Mouse (Mus musculus) MEL (cell line): ENCODE results near the gene Ntng1. TPM values are rescaled to one million over a fixed set of nuclear protein-coding genes. Genes with fewer than 3 reads are reported as not detected.

Experiments
- DNase-seq: peaks from one replicate; pipeline ENCODE4 v3.0.0; 2011; ENCODE audit warnings: low read depth, low spot score
- H3K27ac ChIP-seq: 2 replicates; pipeline ENCODE4 v1.5.1; 2012; ENCODE audit warnings: low read depth, mild to moderate bottlenecking, control low read depth, low read length, moderate library complexity; ENCODE audit not compliant: control insufficient read depth
- H3K27me3 ChIP-seq, 2 experiments: fragments of 150-350 bp in 1 of 2; sonication (generic) in 1 of 2; 2 replicates each; pipeline ENCODE4 v1.6.1; 2012; ENCODE audit warnings: low read length in 2 of 2, mild to moderate bottlenecking in 2 of 2, improper control_type of control experiment in 1 of 2, moderate library complexity in 1 of 2; ENCODE audit not compliant: insufficient read depth in 2 of 2, control insufficient read depth in 1 of 2
- H3K36me3 ChIP-seq, 2 experiments: 2 replicates each; pipeline ENCODE4 v1.6.1; 2012 to 2014; ENCODE audit warnings: low read length in 2 of 2, improper control_type of control experiment in 1 of 2, inconsistent platforms in 1 of 2, mild to moderate bottlenecking in 1 of 2; ENCODE audit not compliant: insufficient read depth in 2 of 2, control insufficient read depth in 1 of 2
- H3K4me1 ChIP-seq, 2 experiments: fragments of 150-350 bp in 1 of 2; sonication (generic) in 1 of 2; 2 replicates each; pipeline ENCODE4 v1.6.1; 2012; ENCODE audit warnings: low read length in 2 of 2, improper control_type of control experiment in 1 of 2, mild to moderate bottlenecking in 1 of 2; ENCODE audit not compliant: insufficient read depth in 2 of 2, control insufficient read depth in 1 of 2
- H3K4me3 ChIP-seq, 2 experiments: fragments of 150-350 bp in 1 of 2; sonication (generic) in 1 of 2; 2 replicates each; pipeline ENCODE4 v1.5.1; 2012; ENCODE audit warnings: low read depth in 2 of 2, low read length in 2 of 2, mild to moderate bottlenecking in 2 of 2, moderate library complexity in 2 of 2, control low read depth in 1 of 2, improper control_type of control experiment in 1 of 2; ENCODE audit not compliant: control insufficient read depth in 1 of 2, insufficient read depth in 1 of 2
- H3K79me2 ChIP-seq: 2 replicates; pipeline ENCODE4 v1.6.1; 2012; ENCODE audit warnings: mild to moderate bottlenecking, low read length, moderate library complexity; ENCODE audit not compliant: control insufficient read depth, poor library complexity, insufficient read depth
- H3K9ac ChIP-seq: 2 replicates; pipeline ENCODE4 v1.6.1; 2012; ENCODE audit warnings: low read depth, mild to moderate bottlenecking, control low read depth, low read length, moderate library complexity; ENCODE audit not compliant: control insufficient read depth, poor library complexity, severe bottlenecking
- H3K9me3 ChIP-seq: fragments of 150-350 bp; sonication (generic); replicated peaks from 2 replicates; pipeline ENCODE4 v1.6.1; 2012; ENCODE audit warnings: mild to moderate bottlenecking, low read length, improper control_type of control experiment, moderate library complexity; ENCODE audit not compliant: insufficient read depth
- ELF1 ChIP-seq: IDR thresholded peaks from 2 replicates; pipeline ENCODE4 v1.6.1; 2014; ENCODE audit warnings: low read depth, mild to moderate bottlenecking, inconsistent platforms, low read length, improper control_type of control experiment, moderate library complexity
- EP300 ChIP-seq, 2 experiments: IDR thresholded peaks; 2 replicates each; pipeline ENCODE4 v1.6.1; 2011; ENCODE audit warnings: improper control_type of control experiment in 2 of 2, low read length in 2 of 2, low read depth in 1 of 2, mild to moderate bottlenecking in 1 of 2
- ETS1 ChIP-seq: IDR thresholded peaks from 2 replicates; pipeline ENCODE4 v1.6.1; 2012; ENCODE audit warnings: low read depth, mild to moderate bottlenecking, inconsistent platforms, low read length, improper control_type of control experiment, moderate library complexity
- GABPA ChIP-seq: IDR thresholded peaks from 2 replicates; pipeline ENCODE4 v1.6.1; 2012; ENCODE audit warnings: low read depth, mild to moderate bottlenecking, inconsistent platforms, low read length, improper control_type of control experiment, moderate library complexity
- GATA1 ChIP-seq: IDR thresholded peaks from 2 replicates; pipeline ENCODE4 v1.6.1; 2011; ENCODE audit warnings: low read depth, low read length, improper control_type of control experiment
- HCFC1 ChIP-seq: IDR thresholded peaks from 2 replicates; pipeline ENCODE4 v1.6.1; 2012; ENCODE audit warnings: low read depth, mild to moderate bottlenecking, inconsistent platforms, low read length, improper control_type of control experiment, moderate library complexity
- JUND ChIP-seq: IDR thresholded peaks from 2 replicates; pipeline ENCODE4 v1.6.1; 2011; ENCODE audit warnings: low read depth, mild to moderate bottlenecking, improper control_type of control experiment, low read length
- MAFK ChIP-seq: IDR thresholded peaks from 2 replicates; pipeline ENCODE4 v1.6.1; 2011; ENCODE audit warnings: low read depth, mild to moderate bottlenecking, low read length, improper control_type of control experiment, borderline replicate concordance
- MAZ ChIP-seq: IDR thresholded peaks from 2 replicates; pipeline ENCODE4 v1.6.1; 2012; ENCODE audit warnings: low read depth, mild to moderate bottlenecking, inconsistent platforms, low read length, improper control_type of control experiment
- MEF2A ChIP-seq: IDR thresholded peaks from 2 replicates; pipeline ENCODE4 v1.6.1; 2014; ENCODE audit warnings: low read depth, mild to moderate bottlenecking, inconsistent platforms, low read length, improper control_type of control experiment; ENCODE audit not compliant: poor library complexity, insufficient replicate concordance, severe bottlenecking; ENCODE audit errors: extremely low read depth
- MXI1 ChIP-seq: IDR thresholded peaks from 2 replicates; pipeline ENCODE4 v1.6.1; 2011; ENCODE audit warnings: mild to moderate bottlenecking, low read depth, low read length, improper control_type of control experiment
- MYB ChIP-seq: IDR thresholded peaks from 2 replicates; pipeline ENCODE4 v1.6.1; 2011; ENCODE audit warnings: mild to moderate bottlenecking, low read depth, low read length, improper control_type of control experiment
- NELFE ChIP-seq: IDR thresholded peaks from 2 replicates; pipeline ENCODE4 v1.6.1; 2011; ENCODE audit warnings: low read depth, low read length, improper control_type of control experiment
- POLR2A ChIP-seq, 2 experiments: IDR thresholded peaks; 2 replicates each; pipeline ENCODE4 v1.6.1; 2011 to 2012; ENCODE audit warnings: low read length in 2 of 2, mild to moderate bottlenecking in 2 of 2, control low read depth in 1 of 2, improper control_type of control experiment in 1 of 2, low read depth in 1 of 2, moderate library complexity in 1 of 2; ENCODE audit not compliant: control insufficient read depth in 1 of 2, insufficient read depth in 1 of 2, poor library complexity in 1 of 2
- POLR2AphosphoS5 ChIP-seq: IDR thresholded peaks from 2 replicates; pipeline ENCODE4 v1.6.1; 2012; ENCODE audit warnings: low read depth, borderline replicate concordance, mild to moderate bottlenecking, inconsistent platforms, low read length, moderate library complexity, mixed read lengths
- RAD21 ChIP-seq: IDR thresholded peaks from 2 replicates; pipeline ENCODE4 v1.6.1; 2011; ENCODE audit warnings: mild to moderate bottlenecking, low read depth, low read length, improper control_type of control experiment
- SMC3 ChIP-seq: IDR thresholded peaks from 2 replicates; pipeline ENCODE4 v1.6.1; 2011; ENCODE audit warnings: low read depth, low read length, improper control_type of control experiment
- TAL1 ChIP-seq: IDR thresholded peaks from 2 replicates; pipeline ENCODE4 v1.6.1; 2012; ENCODE audit warnings: mild to moderate bottlenecking, inconsistent platforms, low read length, moderate library complexity, mixed read lengths
- TBP ChIP-seq: IDR thresholded peaks from 2 replicates; pipeline ENCODE4 v1.8.0; 2011; ENCODE audit warnings: low read depth, low read length, improper control_type of control experiment
- TCF12 ChIP-seq: IDR thresholded peaks from 2 replicates; pipeline ENCODE4 v1.6.1; 2014; ENCODE audit warnings: low read depth, mild to moderate bottlenecking, inconsistent platforms, low read length, improper control_type of control experiment, moderate library complexity
- UBTF ChIP-seq: IDR thresholded peaks from 2 replicates; pipeline ENCODE4 v1.6.1; 2012; ENCODE audit warnings: low read depth, mild to moderate bottlenecking, inconsistent platforms, low read length, improper control_type of control experiment, moderate library complexity, borderline replicate concordance; ENCODE audit not compliant: insufficient read depth
- USF1 ChIP-seq: IDR thresholded peaks from 2 replicates; pipeline ENCODE4 v1.6.1; 2014; ENCODE audit warnings: low read depth, mild to moderate bottlenecking, inconsistent platforms, low read length, improper control_type of control experiment, moderate library complexity
- ZC3H11A ChIP-seq: IDR thresholded peaks from 2 replicates; pipeline ENCODE4 v1.6.1; 2012; ENCODE audit warnings: low read depth, mild to moderate bottlenecking, inconsistent platforms, low read length, improper control_type of control experiment
- ZKSCAN1 ChIP-seq: IDR thresholded peaks from 2 replicates; pipeline ENCODE4 v1.6.1; 2012; ENCODE audit warnings: low read depth, mild to moderate bottlenecking, inconsistent platforms, low read length, improper control_type of control experiment, moderate library complexity
- polyA plus RNA-seq, 2 experiments: library from polyadenylated mRNA; stranded (reverse) in 1 of 2; unstranded in 1 of 2; fragments of >175 nt in 1 of 2; fragments of >200 nt in 1 of 2; gene quantifications; 2 replicates each; pipeline versions ENCODE4 v1.2.1 to v1.2.4; 2012; ENCODE audit warnings: low replicate concordance in 2 of 2, low read depth in 1 of 2; ENCODE audit not compliant: insufficient read length in 2 of 2, insufficient read depth in 1 of 2, missing spikeins in 1 of 2
- total RNA-seq: library from RNA; depleted of rRNA; stranded (reverse); fragments of 300-350 nt; gene quantifications from 2 replicates; pipeline ENCODE4 v1.2.3, GENCODE M21; 2012

Ntng1 gene
- total and polyA plus RNA-seq, 3 experiments: not detected

- H3K9ac ChIP-seq: no peak overlapping the region
- no peaks in the 10 kb centered on the region for H3K9me3 ChIP-seq
- no peak overlapping the region for H3K4me3 ChIP-seq
- TF ChIP-seq ELF1 (no peak), SMC3 (no peak), TAL1 (no peak), TCF12 (no peak)
- TF ChIP-seq, all 39 proteins: peak for 0
- H3K27ac ChIP-seq: no peak overlapping the region
- no peaks in the 10 kb centered on the region for H3K27me3 ChIP-seq
- no peaks in the 10 kb centered on the region for H3K79me2 ChIP-seq
- H3K36me3 ChIP-seq: no peaks in the 10 kb centered on the region
- H3K4me1 ChIP-seq: no peaks in the 10 kb centered on the region
- no peak for DNase-seq
These were observed 148.7 kb downstream of the Ntng1 start for GRCm38 (mm10) chr3:109994978-109995662.

- no peaks in the 10 kb centered on the region for H3K27me3 ChIP-seq
These were observed 159.7 kb downstream of the Ntng1 start for GRCm38 (mm10) chr3:109984086-109984485.

GRCm38 (mm10) chr3:109977614-109978013 lies 166.2 kb downstream of the Ntng1 start:
- no peak for DNase-seq
- no peak overlapping the region for H3K9ac ChIP-seq
- no peak overlapping the region for H3K4me3 ChIP-seq
- no peaks in the 10 kb centered on the region for H3K36me3 ChIP-seq
- no peaks in the 10 kb centered on the region for H3K79me2 ChIP-seq
- H3K27me3 ChIP-seq: no peaks in the 10 kb centered on the region
- H3K27ac ChIP-seq: no peak overlapping the region
- no peaks in the 10 kb centered on the region for H3K9me3 ChIP-seq
- H3K4me1 ChIP-seq: no peaks in the 10 kb centered on the region
- no peak for TF ChIP-seq ZKSCAN1
- no peak for TF ChIP-seq TBP
- no peak for TF ChIP-seq SMC3
- no peak for TF ChIP-seq EP300 (IDR thresholded peaks at IDR 0.05; ENCODE audit: low read depth in 1 of 2, low read length in 2 of 2)
- no peak for TF ChIP-seq GABPA
- TF ChIP-seq ETS1: no peak
- TF ChIP-seq TAL1: no peak
- TF ChIP-seq HCFC1: no peak
- no peak for TF ChIP-seq JUND
- TF ChIP-seq UBTF: no peak
- TF ChIP-seq USF1: no peak
- no peak for TF ChIP-seq MAZ
- no peak for TF ChIP-seq MEF2A

More at GRCm38 (mm10) chr3:109984086-109984485, 159.7 kb downstream of the Ntng1 start:
- Histone ChIP-seq H3K9me3 (no peaks in the 10 kb centered on the region), H3K4me3 (no peak overlapping the region), H3K36me3 (no peaks in the 10 kb centered on the region), H3K27ac (no peak overlapping the region), H3K4me1 (no peaks in the 10 kb centered on the region)
- no peak for DNase-seq
- TF ChIP-seq POLR2A (IDR thresholded peaks at IDR 0.05; ENCODE audit: control insufficient read depth in 1 of 2, insufficient read depth in 1 of 2, low read depth in 1 of 2, low read length in 2 of 2, poor library complexity in 1 of 2): no peak
- TF ChIP-seq GATA1: no peak
- TF ChIP-seq TBP: no peak
- no peak for TF ChIP-seq MXI1
- TF ChIP-seq NELFE: no peak
- no peak for TF ChIP-seq UBTF
- no peak for TF ChIP-seq MAFK
- no peak for TF ChIP-seq ZC3H11A
- TF ChIP-seq ZKSCAN1: no peak
- TF ChIP-seq MYB: no peak
- no peak for TF ChIP-seq POLR2AphosphoS5
- no peak for TF ChIP-seq RAD21
- TF ChIP-seq, all 39 proteins: peak for 0
- H3K79me2 ChIP-seq: no peaks in the 10 kb centered on the region
- no peak overlapping the region for H3K9ac ChIP-seq
